Mouse (Mus musculus) liver, embryonic 14.5 days (tissue): Measurements from ENCODE around the gene Gm4559. TPM values are rescaled to one million over a fixed set of nuclear protein-coding genes. Genes with fewer than 3 reads are reported as not detected.
A peak's percentile ranks its signal among the peaks of the same experiment; 100 is the strongest.
"Not testable (repeated sequence)": the region's sequence is repeated elsewhere in the genome, so short reads cannot be mapped to it uniquely, and the experiment has no call there.

ENCODE experiments used
- ATAC-seq: fragments of 200-750 bp; cut with Nextera tagmentation; 2 replicates; pipeline ENCODE4 v1.8.0; 2017; ENCODE audit warnings: moderate number of reproducible peaks, mild to moderate bottlenecking, moderate library complexity; ENCODE audit not compliant: insufficient read depth
- DNase-seq, 3 experiments: peaks; one replicate each; pipeline ENCODE4 v3.0.0-alpha.2; 2012 to 2013; ENCODE audit warnings: low read depth in 3 of 3, low spot score in 3 of 3
- H3K27ac ChIP-seq: fragments of 300-500 bp; sonication (generic); 2 replicates; pipeline ENCODE4 v1.5.1; 2014; ENCODE audit warnings: moderate library complexity, mild to moderate bottlenecking, control low read depth, inconsistent platforms
- H3K27me3 ChIP-seq: fragments of 300-500 bp; sonication (generic); 2 replicates; pipeline ENCODE4 v1.6.1; 2014; ENCODE audit warnings: mild to moderate bottlenecking, low read length, moderate library complexity; ENCODE audit not compliant: control insufficient read depth, insufficient read depth
- H3K36me3 ChIP-seq: fragments of 300-500 bp; sonication (generic); replicated peaks from 2 replicates; pipeline ENCODE4 v1.6.1; 2014; ENCODE audit warnings: low read depth; ENCODE audit not compliant: control insufficient read depth, insufficient read depth
- H3K4me1 ChIP-seq, 2 experiments: fragments of 200-500 bp in 1 of 2; fragments of 300-500 bp in 1 of 2; sonication (generic) in 1 of 2; replicated peaks; 2 replicates each; pipeline ENCODE4 v1.6.1; 2012 to 2014; ENCODE audit warnings: antibody characterized with exemption in 1 of 2, inconsistent platforms in 1 of 2, low read length in 1 of 2; ENCODE audit not compliant: control insufficient read depth in 2 of 2, insufficient read depth in 2 of 2
- H3K4me2 ChIP-seq: fragments of 300-500 bp; sonication (generic); 2 replicates; pipeline ENCODE4 v1.6.1; 2014; ENCODE audit warnings: low read depth, mild to moderate bottlenecking, control low read depth, moderate library complexity
- H3K4me3 ChIP-seq, 2 experiments: fragments of 200-500 bp in 1 of 2; fragments of 300-500 bp in 1 of 2; sonication (generic) in 1 of 2; 2 replicates each; pipeline ENCODE4 v1.5.1; 2012 to 2014; ENCODE audit warnings: low read depth in 2 of 2, low read length in 2 of 2, mild to moderate bottlenecking in 2 of 2, control low read depth in 1 of 2, inconsistent platforms in 1 of 2, moderate library complexity in 1 of 2; ENCODE audit not compliant: insufficient read depth in 1 of 2
- H3K9ac ChIP-seq: fragments of 300-500 bp; sonication (generic); replicated peaks from 2 replicates; pipeline ENCODE4 v1.6.1; 2014; ENCODE audit warnings: mild to moderate bottlenecking, control low read depth, moderate library complexity
- H3K9me3 ChIP-seq: fragments of 300-500 bp; sonication (generic); 2 replicates; pipeline ENCODE4 v1.6.1; 2016; ENCODE audit warnings: low read length, mixed read lengths; ENCODE audit not compliant: control insufficient read depth
- CTCF ChIP-seq: IDR thresholded peaks from 2 replicates; pipeline ENCODE4 v1.5.1; 2016; ENCODE audit warnings: antibody characterized with exemption, low read depth, control low read depth
- EP300 ChIP-seq: IDR thresholded peaks from 2 replicates; pipeline ENCODE4 v1.6.1; 2016; ENCODE audit warnings: antibody characterized with exemption, low read depth
- WGBS: fragments of 180-500 bp; shearing (Covaris S2); extraction: QIAGEN DNeasy Blood & Tissue Kit; methylation state at CpG from one replicate; pipeline ENCODE4 v1.1.7; 2014; ENCODE audit not compliant: insufficient replicate concordance; 5-methylcytosine and 5-hydroxymethylcytosine counted together
- polyA plus RNA-seq, 2 experiments: library from polyadenylated mRNA; depleted of rRNA in 1 of 2; stranded (reverse) in 1 of 2; unstranded in 1 of 2; fragments of >200 nt; fragmentation: Nextera tagmentation in 1 of 2; extraction: Ambion mirVana in 1 of 2; gene quantifications; 2 replicates each; pipeline versions ENCODE4 v1.2.1 to v1.2.3; 2012 to 2014

The Gm4559 gene
- polyA plus RNA-seq, 2 experiments: not detected

GRCm38 (mm10) chr7:142278183-142278582 is 4.0 kb upstream of the Gm4559 start:
- H3K9me3 ChIP-seq, H3K27ac ChIP-seq, H3K27me3 ChIP-seq, H3K4me1 ChIP-seq, DNase-seq, H3K4me2 ChIP-seq, ATAC-seq, H3K9ac ChIP-seq, H3K4me3 ChIP-seq, H3K36me3 ChIP-seq: not testable (repeated sequence)
- TF ChIP-seq CTCF: peak; percentile 75
- 0% methylated on average over 3 of the region's 3 CpGs for WGBS

GRCm38 (mm10) chr7:142258254-142258653 is 15.9 kb downstream of the Gm4559 start, which contains the start of gene Gm2431:
Gm2431 (minus strand) TSS chr7:142258354.
- not testable (repeated sequence) for H3K27me3 ChIP-seq, H3K4me3 ChIP-seq, DNase-seq, H3K4me2 ChIP-seq, H3K9me3 ChIP-seq, H3K4me1 ChIP-seq, H3K27ac ChIP-seq, H3K9ac ChIP-seq, H3K36me3 ChIP-seq, ATAC-seq
- 10% methylated on average over 1 of the region's 1 CpGs for WGBS

DNA sequence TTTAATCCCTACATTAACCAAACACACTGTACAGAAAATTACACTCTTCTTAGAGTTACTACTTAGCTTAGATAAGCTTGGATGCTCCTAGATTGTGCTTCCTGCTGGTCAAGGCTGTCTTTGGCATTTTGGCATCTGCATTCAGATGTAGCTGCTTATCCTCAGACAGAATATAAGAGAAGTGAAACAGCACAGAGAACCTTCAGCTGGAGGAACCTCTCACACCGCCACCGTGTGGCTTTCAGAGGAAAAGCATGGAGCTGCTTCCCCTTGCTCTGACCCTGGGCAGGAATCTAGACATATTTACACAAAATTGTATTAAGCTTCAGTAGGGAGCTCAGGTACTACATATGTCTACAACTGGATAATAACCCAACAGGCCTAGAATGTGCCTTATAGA is 18.6 kb downstream of the Gm4559 start:
- no peaks in the 10 kb centered on the region for H3K36me3 ChIP-seq
- ATAC-seq: no peak
- H3K27ac ChIP-seq: no peak overlapping the region
- H3K4me1 ChIP-seq: no peaks in the 10 kb centered on the region
- no peaks in the 10 kb centered on the region for H3K27me3 ChIP-seq
- 2% methylated on average over 2 of the region's 2 CpGs for WGBS
- no peak overlapping the region for H3K4me3 ChIP-seq
- H3K9me3 ChIP-seq: no peaks in the 10 kb centered on the region
- H3K4me2 ChIP-seq: no peak overlapping the region
- no peak for DNase-seq
- TF ChIP-seq EP300: no peak
- TF ChIP-seq CTCF: peak; percentile 60
- H3K9ac ChIP-seq: no peak overlapping the region

GRCm38 (mm10) chr7:142249824-142250223 is 24.3 kb downstream of the Gm4559 start:
- no peak overlapping the region for H3K27ac ChIP-seq
- no peaks in the 10 kb centered on the region for H3K36me3 ChIP-seq
- no peak overlapping the region for H3K4me3 ChIP-seq
- WGBS: 0% methylated on average over 1 of the region's 1 CpGs
- H3K9ac ChIP-seq: no peak overlapping the region
- no peaks in the 10 kb centered on the region for H3K27me3 ChIP-seq
- no peak for ATAC-seq
- H3K9me3 ChIP-seq: no peaks in the 10 kb centered on the region
- TF ChIP-seq CTCF (peak; percentile 37; the same call in 1 of the 2 replicates), EP300 (no peak)
- H3K4me1 ChIP-seq: no peaks in the 10 kb centered on the region
- DNase-seq: no peak
- H3K4me2 ChIP-seq: no peak overlapping the region

GRCm38 (mm10) chr7:142240978-142241377 is 33.2 kb downstream of the Gm4559 start, which contains the start of gene Gm40460:
Gm40460 (minus strand) TSS chr7:142241078.
- Histone ChIP-seq H3K27me3 (no peaks in the 10 kb centered on the region), H3K9ac (no peak within 1 kb of the TSS), H3K4me3 (no peak within 1 kb of the TSS), H3K36me3 (no peaks in the 10 kb centered on the region), H3K27ac (no peak within 1 kb of the TSS), H3K4me1 (no peaks in the 10 kb centered on the region), H3K4me2 (no peak within 1 kb of the TSS), H3K9me3 (no peaks in the 10 kb centered on the region)
- no peak for TF ChIP-seq CTCF
- no peak for TF ChIP-seq EP300
- ATAC-seq: no peak
- DNase-seq: no peak
- WGBS: 35% methylated on average over 2 of the region's 2 CpGs

DNA sequence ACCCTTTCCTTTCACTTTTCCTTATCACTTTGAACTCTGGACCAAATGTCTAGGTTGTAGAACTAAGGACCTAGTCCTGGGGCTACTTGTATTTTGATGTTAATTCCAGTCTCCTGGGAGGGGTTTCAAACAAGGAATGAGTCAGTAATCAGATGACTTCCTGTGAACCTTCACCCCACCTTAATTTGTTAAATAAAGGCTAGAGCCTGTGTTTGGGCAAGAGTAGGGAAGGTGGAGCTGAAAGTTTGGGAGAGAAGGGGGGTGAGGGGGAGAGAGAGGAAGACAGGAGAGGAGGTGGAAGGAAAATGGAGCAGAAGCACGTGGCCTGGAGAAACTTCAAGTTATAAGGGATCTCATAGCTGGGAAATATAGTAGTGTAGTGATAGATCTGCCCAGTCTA is 42.6 kb downstream of the Gm4559 start:
- WGBS: 45% methylated on average over 1 of the region's 1 CpGs
- no peak for ATAC-seq
- H3K9me3 ChIP-seq: no peaks in the 10 kb centered on the region

DNA sequence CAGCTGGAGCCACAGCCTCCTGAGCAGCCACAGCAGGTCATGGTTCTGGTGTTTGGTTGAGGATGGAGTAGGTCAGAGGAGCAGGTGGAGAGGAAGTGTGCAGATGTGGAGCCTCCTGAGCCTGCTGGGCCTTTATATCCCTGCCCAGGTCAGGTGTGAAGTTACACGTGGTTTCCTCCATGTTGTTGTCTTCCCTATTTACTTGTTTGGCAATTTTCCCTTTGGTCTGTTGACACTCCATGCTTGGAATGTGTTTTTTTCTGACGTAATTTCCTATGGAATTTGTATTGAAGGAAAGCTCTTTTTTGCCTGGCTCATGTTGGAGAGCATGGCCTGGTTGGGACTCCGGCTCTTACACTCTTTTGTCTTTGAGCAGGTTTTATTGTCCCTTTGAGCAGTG is 44.3 kb downstream of the Gm4559 start, which contains the start of gene Krtap5-5:
TSS of gene Krtap5-5 (minus strand) at position 101 of the 400 bp plus-strand sequence.
- 29% methylated on average over 3 of the region's 3 CpGs for WGBS
- not testable (repeated sequence) for DNase-seq, H3K36me3 ChIP-seq, H3K4me2 ChIP-seq, H3K4me1 ChIP-seq, H3K4me3 ChIP-seq, ATAC-seq, H3K9me3 ChIP-seq, H3K27ac ChIP-seq, H3K9ac ChIP-seq, H3K27me3 ChIP-seq

More for the DNA sequence above, 42.6 kb downstream of the Gm4559 start:
- no peak for DNase-seq
- Histone ChIP-seq H3K4me3 (no peak overlapping the region), H3K27me3 (no peaks in the 10 kb centered on the region), H3K9ac (no peak overlapping the region), H3K4me2 (no peak overlapping the region), H3K36me3 (no peaks in the 10 kb centered on the region), H3K4me1 (no peaks in the 10 kb centered on the region), H3K27ac (no peak overlapping the region)
- no peak for TF ChIP-seq EP300
- no peak for TF ChIP-seq CTCF
